Mouse (Mus musculus) liver, postnatal 0 days (tissue): ENCODE results near the gene Il10rb.

Experiments
- CTCF ChIP-seq: sonication (generic); IDR thresholded peaks from 2 replicates; pipeline ENCODE4 v1.5.1; 2016; ENCODE audit warnings: antibody characterized with exemption, low read depth
- EP300 ChIP-seq: IDR thresholded peaks from 2 replicates; pipeline ENCODE4 v1.6.1; 2016; ENCODE audit warnings: antibody characterized with exemption, low read depth, mild to moderate bottlenecking

- no peak for TF ChIP-seq CTCF
- TF ChIP-seq EP300 = no peak
Observed at GRCm38 (mm10) chr16:91433329-91433933, 27.5 kb downstream of the Il10rb start.
